Mouse (Mus musculus) ovary, postnatal 36 days (tissue): ENCODE data around the gene Igfn1.
A peak's percentile ranks its signal among the peaks of the same experiment; 100 is the strongest.

ENCODE experiments used
- DNase-seq: peaks from one replicate; pipeline ENCODE4 v3.0.0; 2022; ENCODE audit warnings: low spot score, mixed read lengths

Gene Igfn1

GRCm38 (mm10) chr1:136007211-136008158 is 1.3 kb upstream of the Igfn1 start, which contains the start of gene Tmem9:
Gene Tmem9, plus strand, starts transcription at chr1:136008150.
- DNase-seq = peak; percentile 71

- no peak for DNase-seq
Measured at GRCm38 (mm10) chr1:136001438-136001837, 4.7 kb downstream of the Igfn1 start.

- DNase-seq = no peak
Measured at GRCm38 (mm10) chr1:135999720-136000287, 6.3 kb downstream of the Igfn1 start.

- DNase-seq = no peak
Measured at GRCm38 (mm10) chr1:135997537-135997936, 8.6 kb downstream of the Igfn1 start.

GRCm38 (mm10) chr1:135993470-135993869 is 12.7 kb downstream of the Igfn1 start:
- DNase-seq = no peak

GRCm38 (mm10) chr1:135989876-135990275 is 16.3 kb downstream of the Igfn1 start:
- no peak for DNase-seq

GRCm38 (mm10) chr1:135984105-135984504 is 22.0 kb downstream of the Igfn1 start:
- no peak for DNase-seq

- DNase-seq = no peak
Measured at GRCm38 (mm10) chr1:135972576-135972975, 33.6 kb downstream of the Igfn1 start.

GRCm38 (mm10) chr1:135970486-135970885 is 35.7 kb downstream of the Igfn1 start:
- no peak for DNase-seq

GRCm38 (mm10) chr1:135967739-135968138 is 38.4 kb downstream of the Igfn1 start:
- DNase-seq = no peak

- no peak for DNase-seq
Measured at GRCm38 (mm10) chr1:135964561-135964960, 41.6 kb downstream of the Igfn1 start.

GRCm38 (mm10) chr1:135963177-135963576 is 43.0 kb downstream of the Igfn1 start:
- no peak for DNase-seq

GRCm38 (mm10) chr1:135958483-135958882 is 47.7 kb downstream of the Igfn1 start:
- no peak for DNase-seq

- no peak for DNase-seq
Measured at GRCm38 (mm10) chr1:135948871-135949270, 57.3 kb downstream of the Igfn1 start.

GRCm38 (mm10) chr1:135946247-135946646 is 59.9 kb downstream of the Igfn1 start:
- DNase-seq = no peak

GRCm38 (mm10) chr1:135945711-135946110 is 60.4 kb downstream of the Igfn1 start:
- DNase-seq = peak; percentile 26

- peak; percentile 47 for DNase-seq
Measured at GRCm38 (mm10) chr1:135944526-135945259, 61.4 kb downstream of the Igfn1 start.

- no peak for DNase-seq
Measured at GRCm38 (mm10) chr1:135943713-135944112, 62.4 kb downstream of the Igfn1 start.

- DNase-seq = no peak
Measured at GRCm38 (mm10) chr1:135942116-135942515, 64.0 kb downstream of the Igfn1 start.

- DNase-seq = no peak
Measured at GRCm38 (mm10) chr1:135941259-135942006, 64.7 kb downstream of the Igfn1 start.

GRCm38 (mm10) chr1:135936091-135936490 is 70.1 kb downstream of the Igfn1 start:
- no peak for DNase-seq
